In genomic region chr15:60762071-60762470, GRCm38 (mm10) we compare ENCODE assay signal across 9 mouse cellular contexts.
DNase-seq lines count a peak whose midpoint lies in the region; ATAC-seq and TF ChIP-seq lines count a peak whose summit lies in the region.
"Had no signal": no experiment of that assay in that cellular context is flagged by ENCODE, and none has a peak within 500 bp of the region (broad histone marks: within the 10 kb centered on the region; RNA-seq: fewer than 3 reads in every experiment).

No protein-coding gene starts in this region.

- H3K4me1 ChIP-seq in heart, postnatal 0 days (ENCODE audit: control insufficient read depth, insufficient read depth): 0 out of 2 replicates have a peak, but pooled peaks cover 3% of the 10 kb centered on the region
- H3K4me1 ChIP-seq in heart, embryonic 11.5 days (ENCODE audit: control insufficient read depth, insufficient read depth, low read length): no peaks in the 10 kb centered on the region
- no peaks in the 10 kb centered on the region for H3K4me1 ChIP-seq in thymus, adult 2 months (replicated peaks; ENCODE audit: control insufficient read depth, insufficient read depth, low read length)
- no peaks in the 10 kb centered on the region for H3K4me1 ChIP-seq in stomach, postnatal 0 days (replicated peaks; ENCODE audit: control insufficient read depth, insufficient read depth)

- no peaks in the 10 kb centered on the region for H3K36me3 ChIP-seq in heart, postnatal 0 days (replicated peaks; ENCODE audit: control insufficient read depth, insufficient read depth, low read length)
- no peaks in the 10 kb centered on the region for H3K36me3 ChIP-seq in heart, embryonic 11.5 days (ENCODE audit: control insufficient read depth, insufficient read depth, low read length)
- H3K36me3 ChIP-seq in thymus, adult 2 months (ENCODE audit: control insufficient read depth, insufficient read depth, low read length): no peaks in the 10 kb centered on the region
- no peaks in the 10 kb centered on the region for H3K36me3 ChIP-seq in stomach, postnatal 0 days (ENCODE audit: control insufficient read depth, insufficient read depth, low read length)
- H3K36me3 ChIP-seq: heart, embryonic 13.5 days had no signal

- no peak for TF ChIP-seq POLR2A in thymus, adult 2 months (IDR thresholded peaks at IDR 0.05; ENCODE audit: control insufficient read depth, extremely low read depth, insufficient read depth, low read length, poor library complexity)

- no peak overlapping the region for H3K4me2 ChIP-seq in heart, postnatal 0 days (ENCODE audit: low read depth, low read length)
- H3K4me2 ChIP-seq in heart, embryonic 11.5 days: no peak overlapping the region
- no peak overlapping the region for H3K4me2 ChIP-seq in stomach, postnatal 0 days (replicated peaks; ENCODE audit: low read depth)
- H3K4me2 ChIP-seq: heart, embryonic 13.5 days had no signal

- whole genome bisulfite sequencing in heart, postnatal 0 days: 47% methylated on average over 2 of the region's 2 CpGs
- 64% methylated on average over 2 of the region's 2 CpGs for WGBS in heart, embryonic 11.5 days (ENCODE audit: insufficient replicate concordance)
- WGBS in thymus, adult 2 months: 81% methylated on average over 2 of the region's 2 CpGs
- WGBS in stomach, postnatal 0 days: 57% methylated on average over 2 of the region's 2 CpGs

- H3K9ac ChIP-seq in heart, postnatal 0 days (replicated peaks; ENCODE audit: low read depth, low read length): no peak overlapping the region
- H3K9ac ChIP-seq in heart, embryonic 11.5 days (ENCODE audit: low read depth, low read length): no peak overlapping the region
- H3K9ac ChIP-seq in stomach, postnatal 0 days (ENCODE audit: low read length): no peak overlapping the region
- H3K9ac ChIP-seq: heart, embryonic 13.5 days had no signal

- no peak overlapping the region for H3K27ac ChIP-seq in heart, postnatal 0 days (ENCODE audit: low read depth)
- H3K27ac ChIP-seq in heart, embryonic 11.5 days (ENCODE audit: low read depth, low read length): no peak overlapping the region
- H3K27ac ChIP-seq in thymus, adult 2 months (ENCODE audit: control insufficient read depth, insufficient read depth, low read length): no peak overlapping the region
- H3K27ac ChIP-seq in stomach, postnatal 0 days (replicated peaks): no peak overlapping the region
- H3K27ac ChIP-seq: heart, embryonic 13.5 days had no signal

- peak; percentile 32 for TF ChIP-seq CTCF in heart, postnatal 0 days (IDR thresholded peaks at IDR 0.05; ENCODE audit: low read depth)
- no peak for TF ChIP-seq CTCF in thymus, adult 2 months (IDR thresholded peaks at IDR 0.05; ENCODE audit: borderline replicate concordance, control insufficient read depth, extremely low read depth, insufficient read depth, low read length, poor library complexity)
- TF ChIP-seq CTCF in stomach, postnatal 0 days (IDR thresholded peaks at IDR 0.05; ENCODE audit: low read depth): peak; percentile 63

- no peaks in the 10 kb centered on the region for H3K27me3 ChIP-seq in heart, postnatal 0 days (ENCODE audit: control insufficient read depth, insufficient read depth, low read length)
- no peaks in the 10 kb centered on the region for H3K27me3 ChIP-seq in heart, embryonic 11.5 days (ENCODE audit: control insufficient read depth, insufficient read depth, low read length)
- no peaks in the 10 kb centered on the region for H3K27me3 ChIP-seq in thymus, adult 2 months (ENCODE audit: control insufficient read depth, insufficient read depth, low read length)
- H3K27me3 ChIP-seq in stomach, postnatal 0 days (ENCODE audit: control insufficient read depth, insufficient read depth, low read length): no peaks in the 10 kb centered on the region
- H3K27me3 ChIP-seq: heart, embryonic 13.5 days had no signal

- no peak for TF ChIP-seq EP300 in heart, postnatal 0 days (IDR thresholded peaks at IDR 0.05; ENCODE audit: low read depth)
- TF ChIP-seq EP300 in stomach, postnatal 0 days (optimal IDR thresholded peaks at IDR 0.05): no peak

- H3K4me3 ChIP-seq in heart, postnatal 0 days (ENCODE audit: low read depth, low read length): no peak overlapping the region
- no peak overlapping the region for H3K4me3 ChIP-seq in heart, embryonic 11.5 days (ENCODE audit: low read depth, low read length)
- no peak overlapping the region for H3K4me3 ChIP-seq in thymus, adult 2 months (ENCODE audit: control insufficient read depth, insufficient read depth, low read length)
- H3K4me3 ChIP-seq in stomach, postnatal 0 days (ENCODE audit: low read depth, low read length): no peak overlapping the region
- H3K4me3 ChIP-seq: heart, embryonic 13.5 days had no signal

- ATAC-seq in heart, postnatal 0 days (ENCODE audit: insufficient read depth, low read depth): no peak
- ATAC-seq in heart, embryonic 11.5 days (replicated peaks; ENCODE audit: insufficient number of reproducible peaks, low FRiP score, low TSS enrichment): no peak
- no peak for ATAC-seq in stomach, postnatal 0 days (ENCODE audit: low FRiP score, low TSS enrichment)

- H3K9me3 ChIP-seq in heart, postnatal 0 days (replicated peaks; ENCODE audit: control insufficient read depth, low read length): no peaks in the 10 kb centered on the region
- H3K9me3 ChIP-seq in heart, embryonic 11.5 days (replicated peaks; ENCODE audit: control insufficient read depth, low read length): no peaks in the 10 kb centered on the region
- H3K9me3 ChIP-seq in stomach, postnatal 0 days (ENCODE audit: control insufficient read depth, low read length): no peaks in the 10 kb centered on the region
- H3K9me3 ChIP-seq: heart, embryonic 13.5 days had no signal

- DNase-seq in heart, postnatal 0 days (ENCODE audit: low spot score): no peak
- peak; percentile 11 for DNase-seq in thymus, adult 2 months
- DNase-seq in thymus, postnatal 36 days: no peak
- peak; percentile 5 for DNase-seq in embryo, embryonic 11 days
- no peak for DNase-seq in stomach, postnatal 0 days (ENCODE audit: low spot score)
- no peak for DNase-seq in left cerebral cortex, postnatal 25 days (ENCODE audit: low spot score in 2 of 2)
- no peak for DNase-seq in MN1 (ENCODE audit: low spot score)

- intact Hi-C loops in left cerebral cortex, postnatal 25 days (cut with DNase I): loop anchor here (2.0 kb wide), 1 partner anchor 335 kb away; no protein-coding TSS in a partner anchor

Comparison
In these comparisons a context has a peak if more than half of its experiments do, and no peak if none do; other contexts are left out.
1. DNase-seq: peak in thymus, adult 2 months (single experiment) and embryo, embryonic 11 days (single experiment); none in heart, postnatal 0 days (single experiment), thymus, postnatal 36 days (0 of 2), stomach, postnatal 0 days (single experiment), left cerebral cortex, postnatal 25 days (0 of 2) and MN1 (single experiment).